Mouse (Mus musculus) CH12.LX (cell line): ENCODE measurements at regions not wholly inside any gene's neighbourhood (a gene's known extent, or its start where the extent isn't known, plus 50 kb on each side); places are given as distances from the start of the nearest gene placed in this dataset.
"Not testable (repeated sequence)": the region's sequence is repeated elsewhere in the genome, so short reads cannot be mapped to it uniquely, and the experiment has no call there.

Experiments used
- BHLHE40 ChIP-seq: IDR thresholded peaks from 2 replicates; pipeline ENCODE4 v1.6.1; 2011; ENCODE audit warnings: mild to moderate bottlenecking, low read depth, low read length, improper control_type of control experiment
- CTCF ChIP-seq, 2 experiments: IDR thresholded peaks in 1 of 2; conservative IDR thresholded peaks in 1 of 2; 2 replicates each; pipeline ENCODE4 v1.5.1; 2011 to 2012; ENCODE audit warnings: low read depth in 2 of 2, low read length in 2 of 2, improper control_type of control experiment in 1 of 2, inconsistent platforms in 1 of 2, mild to moderate bottlenecking in 1 of 2, moderate library complexity in 1 of 2
- E2F4 ChIP-seq: IDR thresholded peaks from 2 replicates; pipeline ENCODE4 v1.6.1; 2011; ENCODE audit warnings: low read depth, low read length, improper control_type of control experiment; ENCODE audit not compliant: insufficient replicate concordance
- EP300 ChIP-seq: IDR thresholded peaks from 2 replicates; pipeline ENCODE4 v1.6.1; 2011; ENCODE audit warnings: low read length, improper control_type of control experiment
- HCFC1 ChIP-seq: IDR thresholded peaks from 2 replicates; pipeline ENCODE4 v1.6.1; 2012; ENCODE audit warnings: low read depth, mild to moderate bottlenecking, inconsistent platforms, low read length, improper control_type of control experiment
- MAX ChIP-seq: IDR thresholded peaks from 2 replicates; pipeline ENCODE4 v1.6.1; 2011; ENCODE audit warnings: low read length, improper control_type of control experiment
- POLR2AphosphoS2 ChIP-seq: IDR thresholded peaks from 2 replicates; pipeline ENCODE4 v1.6.1; 2011; ENCODE audit warnings: low read depth, low read length, improper control_type of control experiment
- SMC3 ChIP-seq: IDR thresholded peaks from 2 replicates; pipeline ENCODE4 v1.6.1; 2011; ENCODE audit warnings: low read depth, low read length, improper control_type of control experiment
- ZKSCAN1 ChIP-seq: IDR thresholded peaks from 2 replicates; pipeline ENCODE4 v1.6.1; 2012; ENCODE audit warnings: low read depth, inconsistent platforms, low read length, improper control_type of control experiment, borderline replicate concordance

- TF ChIP-seq MAX; HCFC1; ZKSCAN1; EP300; SMC3; POLR2AphosphoS2; BHLHE40; CTCF (conservative IDR thresholded peaks at IDR 0.05 in 1 of 2, IDR thresholded peaks at IDR 0.05 in 1 of 2; ENCODE audit: low read depth in 2 of 2, low read length in 2 of 2); E2F4: not testable (repeated sequence)
Measured at GRCm38 (mm10) chr8:20135626-20136025, 227.4 kb downstream of the Gm15319 start.
